Mouse (Mus musculus): ENCODE data around the gene Ntpcr. TPM values are rescaled to one million over a fixed set of nuclear protein-coding genes. Genes with fewer than 3 reads are reported as not detected.

Ntpcr gene
- 34.7 and 36.0 TPM in 2 replicates for polyA plus RNA-seq (2015; fragmentation: Nextera tagmentation; extraction: Ambion mirVana)

GRCm38 (mm10) chr8:125729746-125730145, at the start of gene Ntpcr:
Gene Ntpcr, plus strand, starts transcription at chr8:125729963.

Other genes with a start within 250 kb of the Ntpcr start
- 6.2 and 7.3 TPM in 2 replicates for gene Sipa1l2, start 160.2 kb upstream of the Ntpcr start, polyA plus RNA-seq (2015; fragmentation: Nextera tagmentation; extraction: Ambion mirVana)
- gene Map10, start 60.1 kb upstream of the Ntpcr start, polyA plus RNA-seq (2015; fragmentation: Nextera tagmentation; extraction: Ambion mirVana), result 3.9 and 4.1 TPM in 2 replicates
- 0.52 and 0.59 TPM in 2 replicates for gene Pcnx2, start 168.4 kb downstream of the Ntpcr start, polyA plus RNA-seq (2015; fragmentation: Nextera tagmentation; extraction: Ambion mirVana)
- gene Map3k21, start 180.5 kb downstream of the Ntpcr start, polyA plus RNA-seq (2015; fragmentation: Nextera tagmentation; extraction: Ambion mirVana), result 0.02 and 0.07 TPM in 2 replicates